Mouse (Mus musculus) forebrain, postnatal 0 days (tissue): Measurements from ENCODE around the gene Aldh3b2. TPM values are rescaled to one million over a fixed set of nuclear protein-coding genes. Genes with fewer than 3 reads are reported as not detected.

Experiments
- ATAC-seq: fragments of 200-750 bp; cut with Nextera tagmentation; 2 replicates; pipeline ENCODE4 v1.8.0; 2017; ENCODE audit warnings: mild to moderate bottlenecking, moderate library complexity
- DNase-seq: peaks from one replicate; pipeline ENCODE4 v3.0.0-alpha.2; 2015
- H3K27ac ChIP-seq: fragments of 300-500 bp; sonication (generic); 2 replicates; pipeline ENCODE4 v1.5.1; 2014; ENCODE audit warnings: low read depth, mild to moderate bottlenecking, antibody characterized with exemption, low read length, moderate library complexity, mixed read lengths
- H3K27me3 ChIP-seq: fragments of 300-500 bp; sonication (generic); 2 replicates; pipeline ENCODE4 v1.6.1; 2014; ENCODE audit warnings: mild to moderate bottlenecking, low read length, mixed read lengths; ENCODE audit not compliant: insufficient read depth
- H3K36me3 ChIP-seq: fragments of 300-500 bp; sonication (generic); 2 replicates; pipeline ENCODE4 v1.6.1; 2014; ENCODE audit warnings: mild to moderate bottlenecking, moderate library complexity; ENCODE audit not compliant: insufficient read depth
- H3K4me1 ChIP-seq: fragments of 300-500 bp; sonication (generic); 2 replicates; pipeline ENCODE4 v1.6.1; 2014; ENCODE audit warnings: antibody characterized with exemption; ENCODE audit not compliant: insufficient read depth
- H3K4me2 ChIP-seq: fragments of 300-500 bp; sonication (generic); 2 replicates; pipeline ENCODE4 v1.6.1; 2014; ENCODE audit warnings: low read depth, mild to moderate bottlenecking, moderate library complexity
- H3K4me3 ChIP-seq: fragments of 300-500 bp; sonication (generic); 2 replicates; pipeline ENCODE4 v1.5.1; 2014; ENCODE audit warnings: low read depth, low read length, mixed read lengths
- H3K9ac ChIP-seq: fragments of 300-500 bp; sonication (generic); 2 replicates; pipeline ENCODE4 v1.6.1; 2014; ENCODE audit warnings: mild to moderate bottlenecking
- H3K9me3 ChIP-seq: fragments of 300-500 bp; sonication (generic); 2 replicates; pipeline ENCODE4 v1.6.1; 2016; ENCODE audit warnings: low read length
- CTCF ChIP-seq: sonication (generic); IDR thresholded peaks from 2 replicates; pipeline ENCODE4 v1.5.1; 2016; ENCODE audit warnings: antibody characterized with exemption, control low read depth, low read depth
- WGBS: fragments of 180-500 bp; shearing (Covaris S2); extraction: QIAGEN DNeasy Blood & Tissue Kit; methylation state at CpG from one replicate; pipeline ENCODE4 v1.1.7; 2014; 5-methylcytosine and 5-hydroxymethylcytosine counted together
- polyA plus RNA-seq: library from polyadenylated mRNA; unstranded; fragments of >200 nt; fragmentation: Nextera tagmentation; extraction: Ambion mirVana; gene quantifications from 2 replicates; pipeline ENCODE4 v1.2.1, GENCODE M21; 2015
- total RNA-seq: library from RNA; depleted of rRNA; stranded (reverse); fragments of >200 nt; gene quantifications from 2 replicates; pipeline ENCODE4 v1.2.3, GENCODE M21; 2014; rRNA removed

The Aldh3b2 gene
- total and polyA plus RNA-seq, 2 experiments from 2014 or later: 1.9 to 2.7 TPM

DNA sequence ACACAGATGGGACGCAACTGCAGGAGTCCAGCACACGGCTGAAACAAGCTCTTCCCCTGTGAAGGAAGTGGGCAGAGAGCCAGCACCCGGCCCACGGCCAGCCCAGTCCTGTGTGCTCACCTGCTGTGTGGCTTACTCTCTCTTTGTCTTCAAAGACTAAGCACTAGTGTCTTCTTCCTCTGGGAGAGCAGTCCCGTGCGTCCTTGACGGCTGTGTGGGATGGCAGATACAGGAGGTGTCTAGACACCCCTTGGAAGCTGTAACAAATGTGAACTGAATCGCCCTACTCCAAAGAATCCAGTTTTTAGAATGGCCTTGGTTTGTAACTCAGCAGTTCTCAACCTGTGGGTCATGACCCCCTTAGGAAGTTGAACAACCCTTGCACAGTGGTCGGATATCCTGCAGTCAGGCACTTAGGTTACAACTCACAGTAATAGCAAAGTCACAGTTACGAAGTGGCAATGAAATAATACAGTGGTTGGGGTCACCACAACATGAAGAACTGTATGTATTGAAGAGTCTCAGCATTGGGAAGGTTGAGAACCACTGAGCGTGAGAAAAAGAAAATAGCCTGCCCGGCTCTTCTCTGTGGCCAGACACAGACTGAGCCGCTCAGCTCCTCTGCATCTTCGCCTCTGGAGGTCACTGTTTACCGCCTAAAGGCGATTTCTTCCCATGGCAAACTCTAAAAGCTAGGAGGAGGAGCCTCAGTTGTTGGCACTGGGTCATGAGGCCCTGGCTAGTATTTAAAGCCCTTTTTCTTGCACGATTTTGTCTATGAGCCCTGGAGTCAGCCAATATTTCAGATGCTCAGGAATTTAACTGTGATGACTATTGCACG lies 46.8 kb downstream of the Aldh3b2 start:
- ATAC-seq (peak; percentile 89), DNase-seq (peak; percentile 85)
- Histone ChIP-seq H3K4me1 (no peaks in the 10 kb centered on the region), H3K9me3 (no peaks in the 10 kb centered on the region), H3K27me3 (no peaks in the 10 kb centered on the region), H3K4me3 (no peak overlapping the region), H3K27ac (no peak overlapping the region), H3K4me2 (no peak overlapping the region), H3K36me3 (no peaks in the 10 kb centered on the region), H3K9ac (no peak overlapping the region)
- TF ChIP-seq CTCF: peak; percentile 75
- WGBS: 25% methylated on average over 18 of the region's 18 CpGs

DNA sequence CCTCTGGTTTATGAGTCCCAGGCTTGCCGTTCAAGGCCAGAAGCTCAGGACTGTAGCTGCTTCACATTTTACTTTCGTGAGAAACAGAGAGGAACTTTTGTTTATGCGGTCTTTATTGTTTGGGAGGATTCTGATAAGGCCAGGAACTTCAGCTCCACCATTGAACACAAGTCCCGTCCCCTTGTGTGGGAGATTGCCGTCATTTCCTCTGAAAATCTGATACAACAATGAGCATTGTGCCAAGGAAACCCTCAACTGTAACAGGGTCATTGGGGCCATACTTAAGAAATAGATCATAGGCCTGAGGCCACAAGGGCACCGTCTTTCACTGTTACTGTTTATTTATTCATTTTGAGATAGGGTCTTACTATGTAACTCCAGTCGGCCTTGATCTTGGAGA lies 51.1 kb downstream of the Aldh3b2 start:
- TF ChIP-seq CTCF: no peak
- WGBS: 83% methylated on average over 7 of the region's 7 CpGs
- H3K27ac ChIP-seq: no peak overlapping the region
- H3K4me3 ChIP-seq: no peak overlapping the region
- no peaks in the 10 kb centered on the region for H3K4me1 ChIP-seq
- ATAC-seq: no peak
- no peaks in the 10 kb centered on the region for H3K36me3 ChIP-seq
- H3K9me3 ChIP-seq: 0 out of 2 replicates have a peak, but pooled peaks cover 3% of the 10 kb centered on the region
- DNase-seq: no peak
- H3K9ac ChIP-seq: no peak overlapping the region
- no peak overlapping the region for H3K4me2 ChIP-seq
- no peaks in the 10 kb centered on the region for H3K27me3 ChIP-seq

DNA sequence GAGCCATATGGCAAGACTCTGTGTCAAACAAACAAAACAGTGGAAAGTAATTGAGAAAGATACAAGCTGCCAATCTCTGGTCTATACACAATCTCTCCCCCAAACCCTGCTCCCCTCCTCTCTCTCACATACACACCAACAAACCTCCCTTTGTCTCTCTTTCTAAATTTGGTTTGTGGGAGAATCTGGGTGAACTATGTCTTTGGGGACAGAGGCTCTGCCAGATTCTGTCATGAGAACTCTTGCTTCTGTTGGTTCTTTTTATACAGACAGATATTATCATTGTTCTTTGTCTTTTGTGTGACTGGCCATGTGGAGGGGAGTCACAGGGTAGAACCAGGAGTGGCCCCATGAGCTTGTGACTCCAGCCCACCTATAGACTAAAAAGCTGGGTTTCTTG lies 55.4 kb downstream of the Aldh3b2 start:
- ATAC-seq (no peak), DNase-seq (no peak)
- Histone ChIP-seq H3K4me2 (no peak overlapping the region), H3K4me3 (no peak overlapping the region), H3K9ac (no peak overlapping the region), H3K27me3 (no peaks in the 10 kb centered on the region), H3K4me1 (no peaks in the 10 kb centered on the region), H3K9me3 (0 out of 2 replicates have a peak, but pooled peaks cover 3% of the 10 kb centered on the region), H3K27ac (no peak overlapping the region), H3K36me3 (no peaks in the 10 kb centered on the region)
- no peak for TF ChIP-seq CTCF

Other genes starting within 250 kb of the Aldh3b2 start
Only the 30 nearest of the 31 such genes appear.
- gene Kmt5b, start 204.9 kb upstream of the Aldh3b2 start, total RNA-seq: 80.7 and 103 TPM in 2 replicates
- gene Kmt5b, start 204.9 kb upstream of the Aldh3b2 start, polyA plus RNA-seq: 24.3 and 38.1 TPM in 2 replicates
- 67.0 and 69.4 TPM in 2 replicates for gene Chka, start 120.6 kb upstream of the Aldh3b2 start, total RNA-seq
- gene Chka, start 120.6 kb upstream of the Aldh3b2 start, polyA plus RNA-seq: 49.4 and 53.9 TPM in 2 replicates
- 21.4 and 23.5 TPM in 2 replicates for gene Tcirg1, start 65.2 kb upstream of the Aldh3b2 start, total RNA-seq
- gene Tcirg1, start 65.2 kb upstream of the Aldh3b2 start, polyA plus RNA-seq: 9.3 and 9.9 TPM in 2 replicates
- gene Ndufs8, start 59.6 kb upstream of the Aldh3b2 start, total RNA-seq: 137 and 148 TPM in 2 replicates
- gene Ndufs8, start 59.6 kb upstream of the Aldh3b2 start, polyA plus RNA-seq: 261 and 281 TPM in 2 replicates
- gene Aldh3b1, start 42.5 kb upstream of the Aldh3b2 start, total RNA-seq: 1.7 and 4.2 TPM in 2 replicates
- 3.6 and 4.1 TPM in 2 replicates for gene Aldh3b1, start 42.5 kb upstream of the Aldh3b2 start, polyA plus RNA-seq
- gene Unc93b1, start 37.1 kb upstream of the Aldh3b2 start, total RNA-seq: 8.6 and 10.8 TPM in 2 replicates
- 10.6 and 13.2 TPM in 2 replicates for gene Unc93b1, start 37.1 kb upstream of the Aldh3b2 start, polyA plus RNA-seq
- not detected in 2 replicates for gene Aldh3b3, start 13.7 kb upstream of the Aldh3b2 start, total RNA-seq
- gene Aldh3b3, start 13.7 kb upstream of the Aldh3b2 start, polyA plus RNA-seq: not detected in 2 replicates
- gene Acy3, start 14.2 kb downstream of the Aldh3b2 start, total RNA-seq: 2.2 and 2.5 TPM in 2 replicates
- gene Acy3, start 14.2 kb downstream of the Aldh3b2 start, polyA plus RNA-seq: 2.2 and 2.8 TPM in 2 replicates
- not detected in 2 replicates for gene Tbx10, start 20.4 kb downstream of the Aldh3b2 start, total RNA-seq
- gene Tbx10, start 20.4 kb downstream of the Aldh3b2 start, polyA plus RNA-seq: not detected in 2 replicates
- 26.7 and 30.8 TPM in 2 replicates for gene Nudt8, start 28.3 kb downstream of the Aldh3b2 start, total RNA-seq
- 36.3 and 40.4 TPM in 2 replicates for gene Nudt8, start 28.3 kb downstream of the Aldh3b2 start, polyA plus RNA-seq
- gene Gm49405, start 28.3 kb downstream of the Aldh3b2 start, total RNA-seq: 7.8 and 8.5 TPM in 2 replicates
- gene Gm49405, start 28.3 kb downstream of the Aldh3b2 start, polyA plus RNA-seq: 2.1 and 2.6 TPM in 2 replicates
- 16.0 and 17.8 TPM in 2 replicates for gene Doc2g, start 31.0 kb downstream of the Aldh3b2 start, total RNA-seq
- gene Doc2g, start 31.0 kb downstream of the Aldh3b2 start, polyA plus RNA-seq: 5.7 and 6.3 TPM in 2 replicates
- 250 and 281 TPM in 2 replicates for gene Ndufv1, start 40.5 kb downstream of the Aldh3b2 start, total RNA-seq
- gene Ndufv1, start 40.5 kb downstream of the Aldh3b2 start, polyA plus RNA-seq: 268 TPM in 2 replicates
- 245 and 296 TPM in 2 replicates for gene Gstp1, start 65.7 kb downstream of the Aldh3b2 start, total RNA-seq
- 619 and 642 TPM in 2 replicates for gene Gstp1, start 65.7 kb downstream of the Aldh3b2 start, polyA plus RNA-seq
- gene Gstp2, start 73.7 kb downstream of the Aldh3b2 start, total RNA-seq: 2.7 TPM in 1 of 2 replicates, not detected in the other
- gene Gstp2, start 73.7 kb downstream of the Aldh3b2 start, polyA plus RNA-seq: 0.54 and 2.5 TPM in 2 replicates
- gene Gstp3, start 87.2 kb downstream of the Aldh3b2 start, total RNA-seq: not detected in 2 replicates
- gene Gstp3, start 87.2 kb downstream of the Aldh3b2 start, polyA plus RNA-seq: not detected in 2 replicates
- not detected in 2 replicates for gene Cabp2, start 109.2 kb downstream of the Aldh3b2 start, total RNA-seq
- not detected in 2 replicates for gene Cabp2, start 109.2 kb downstream of the Aldh3b2 start, polyA plus RNA-seq
- 34.4 and 35.4 TPM in 2 replicates for gene Cdk2ap2, start 124.9 kb downstream of the Aldh3b2 start, total RNA-seq
- gene Cdk2ap2, start 124.9 kb downstream of the Aldh3b2 start, polyA plus RNA-seq: 59.9 and 65.4 TPM in 2 replicates
- gene Pitpnm1, start 127.7 kb downstream of the Aldh3b2 start, total RNA-seq: 108 and 127 TPM in 2 replicates
- gene Pitpnm1, start 127.7 kb downstream of the Aldh3b2 start, polyA plus RNA-seq: 68.8 and 82.9 TPM in 2 replicates
- gene Aip, start 153.5 kb downstream of the Aldh3b2 start, total RNA-seq: 25.8 and 33.9 TPM in 2 replicates
- 85.7 and 86.2 TPM in 2 replicates for gene Aip, start 153.5 kb downstream of the Aldh3b2 start, polyA plus RNA-seq
- gene Gpr152, start 167.5 kb downstream of the Aldh3b2 start, total RNA-seq: 0.19 and 0.23 TPM in 2 replicates
- not detected in 2 replicates for gene Gpr152, start 167.5 kb downstream of the Aldh3b2 start, polyA plus RNA-seq
- gene Cabp4, start 171.7 kb downstream of the Aldh3b2 start, total RNA-seq: not detected in 2 replicates
- 0.06 and 0.08 TPM in 2 replicates for gene Cabp4, start 171.7 kb downstream of the Aldh3b2 start, polyA plus RNA-seq
- gene Coro1b, start 176.3 kb downstream of the Aldh3b2 start, total RNA-seq: 128 and 182 TPM in 2 replicates
- gene Coro1b, start 176.3 kb downstream of the Aldh3b2 start, polyA plus RNA-seq: 106 and 112 TPM in 2 replicates
- 0.77 and 1.2 TPM in 2 replicates for gene Ptprcap, start 181.3 kb downstream of the Aldh3b2 start, total RNA-seq
- gene Ptprcap, start 181.3 kb downstream of the Aldh3b2 start, polyA plus RNA-seq: 0.48 and 0.59 TPM in 2 replicates
- gene Rps6kb2, start 191.0 kb downstream of the Aldh3b2 start, total RNA-seq: 23.5 and 33.5 TPM in 2 replicates
- 51.9 and 55.5 TPM in 2 replicates for gene Rps6kb2, start 191.0 kb downstream of the Aldh3b2 start, polyA plus RNA-seq
- gene Carns1, start 203.2 kb downstream of the Aldh3b2 start, total RNA-seq: 4.1 and 4.4 TPM in 2 replicates
- gene Carns1, start 203.2 kb downstream of the Aldh3b2 start, polyA plus RNA-seq: 3.1 and 4.7 TPM in 2 replicates
- 1.5 and 2.9 TPM in 2 replicates for gene Tbc1d10c, start 219.0 kb downstream of the Aldh3b2 start, total RNA-seq
- gene Tbc1d10c, start 219.0 kb downstream of the Aldh3b2 start, polyA plus RNA-seq: 1.3 and 1.5 TPM in 2 replicates
- 480 and 509 TPM in 2 replicates for gene Ppp1ca, start 219.7 kb downstream of the Aldh3b2 start, total RNA-seq
- gene Ppp1ca, start 219.7 kb downstream of the Aldh3b2 start, polyA plus RNA-seq: 551 and 589 TPM in 2 replicates
- 11.8 and 16.4 TPM in 2 replicates for gene Rad9a, start 229.3 kb downstream of the Aldh3b2 start, total RNA-seq
- 15.9 and 16.5 TPM in 2 replicates for gene Rad9a, start 229.3 kb downstream of the Aldh3b2 start, polyA plus RNA-seq
- gene Clcf1, start 241.9 kb downstream of the Aldh3b2 start, total RNA-seq: 0.38 and 1.2 TPM in 2 replicates
- gene Clcf1, start 241.9 kb downstream of the Aldh3b2 start, polyA plus RNA-seq: 0.29 and 0.41 TPM in 2 replicates